Mouse (Mus musculus) midbrain, embryonic 16.5 days (tissue): ENCODE data around the gene Rcc1. TPM values are rescaled to one million over a fixed set of nuclear protein-coding genes. Genes with fewer than 3 reads are reported as not detected.

Source experiments
- ATAC-seq: fragments of 200-750 bp; cut with Nextera tagmentation; 2 replicates; pipeline ENCODE4 v1.8.0; 2017; ENCODE audit warnings: moderate TSS enrichment
- H3K27ac ChIP-seq: fragments of 300-500 bp; sonication (generic); 2 replicates; pipeline ENCODE4 v1.5.1; 2014; ENCODE audit warnings: mild to moderate bottlenecking, low read length, mixed read lengths
- H3K27me3 ChIP-seq: fragments of 300-500 bp; sonication (generic); 2 replicates; pipeline ENCODE4 v1.6.1; 2014; ENCODE audit warnings: low read depth, low read length, mixed read lengths; ENCODE audit not compliant: control insufficient read depth, insufficient read depth
- H3K36me3 ChIP-seq: fragments of 300-500 bp; sonication (generic); 2 replicates; pipeline ENCODE4 v1.6.1; 2014; ENCODE audit warnings: mild to moderate bottlenecking, low read length, moderate library complexity, mixed read lengths; ENCODE audit not compliant: control insufficient read depth, insufficient read depth
- H3K4me1 ChIP-seq: fragments of 300-500 bp; sonication (generic); 2 replicates; pipeline ENCODE4 v1.6.1; 2014; ENCODE audit warnings: mild to moderate bottlenecking, low read length, mixed read lengths; ENCODE audit not compliant: control insufficient read depth, insufficient read depth
- H3K4me2 ChIP-seq: fragments of 300-500 bp; sonication (generic); 2 replicates; pipeline ENCODE4 v1.6.1; 2014; ENCODE audit warnings: mild to moderate bottlenecking, low read length, mixed read lengths
- H3K4me3 ChIP-seq: fragments of 300-500 bp; sonication (generic); 2 replicates; pipeline ENCODE4 v1.5.1; 2014; ENCODE audit warnings: low read depth, mild to moderate bottlenecking, low read length, moderate library complexity, mixed read lengths
- H3K9ac ChIP-seq: fragments of 300-500 bp; sonication (generic); 2 replicates; pipeline ENCODE4 v1.6.1; 2014; ENCODE audit warnings: low read depth, low read length, mixed read lengths
- H3K9me3 ChIP-seq: fragments of 300-500 bp; sonication (generic); replicated peaks from 2 replicates; pipeline ENCODE4 v1.6.1; 2014; ENCODE audit warnings: mild to moderate bottlenecking, low read length, mixed read lengths; ENCODE audit not compliant: control insufficient read depth, poor library complexity, severe bottlenecking
- WGBS: fragments of 180-500 bp; shearing (Covaris S2); extraction: QIAGEN DNeasy Blood & Tissue Kit; methylation state at CpG from one replicate; pipeline ENCODE4 v1.1.7; 2014; 5-methylcytosine and 5-hydroxymethylcytosine counted together
- polyA plus RNA-seq: library from polyadenylated mRNA; unstranded; fragments of >200 nt; fragmentation: Nextera tagmentation; extraction: Ambion mirVana; gene quantifications from 2 replicates; pipeline ENCODE4 v1.2.1, GENCODE M21; 2015

Rcc1 gene
- polyA plus RNA-seq, 1 experiment from 2014 or later: 29.8 TPM

DNA sequence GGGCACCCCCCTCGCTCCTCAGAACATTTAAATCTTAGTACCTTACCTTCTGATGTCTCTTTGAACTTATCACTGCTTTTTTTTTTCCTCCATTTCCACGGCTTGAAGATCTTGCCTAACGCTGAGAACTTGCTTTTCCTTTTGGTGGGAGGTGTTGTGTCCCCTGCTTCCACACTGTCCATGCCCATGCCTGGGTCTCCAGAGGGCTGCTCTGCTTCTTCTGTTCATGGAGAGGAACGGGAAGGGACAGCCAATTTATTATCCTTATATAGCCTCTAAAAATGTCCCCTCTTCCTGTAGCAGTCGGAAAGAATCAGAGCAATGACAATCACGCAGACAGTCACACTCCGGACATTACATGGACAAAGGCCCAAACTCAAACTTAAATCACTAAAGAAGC lies 33.4 kb upstream of the Rcc1 start:
- no peak overlapping the region for H3K9ac ChIP-seq
- no peak overlapping the region for H3K4me2 ChIP-seq
- WGBS: 89% methylated on average over 7 of the region's 7 CpGs
- ATAC-seq: no peak
- no peaks in the 10 kb centered on the region for H3K27me3 ChIP-seq
- H3K9me3 ChIP-seq: no peaks in the 10 kb centered on the region
- no peak overlapping the region for H3K4me3 ChIP-seq
- H3K36me3 ChIP-seq: no peaks in the 10 kb centered on the region
- no peak overlapping the region for H3K27ac ChIP-seq
- H3K4me1 ChIP-seq: no peaks in the 10 kb centered on the region

DNA sequence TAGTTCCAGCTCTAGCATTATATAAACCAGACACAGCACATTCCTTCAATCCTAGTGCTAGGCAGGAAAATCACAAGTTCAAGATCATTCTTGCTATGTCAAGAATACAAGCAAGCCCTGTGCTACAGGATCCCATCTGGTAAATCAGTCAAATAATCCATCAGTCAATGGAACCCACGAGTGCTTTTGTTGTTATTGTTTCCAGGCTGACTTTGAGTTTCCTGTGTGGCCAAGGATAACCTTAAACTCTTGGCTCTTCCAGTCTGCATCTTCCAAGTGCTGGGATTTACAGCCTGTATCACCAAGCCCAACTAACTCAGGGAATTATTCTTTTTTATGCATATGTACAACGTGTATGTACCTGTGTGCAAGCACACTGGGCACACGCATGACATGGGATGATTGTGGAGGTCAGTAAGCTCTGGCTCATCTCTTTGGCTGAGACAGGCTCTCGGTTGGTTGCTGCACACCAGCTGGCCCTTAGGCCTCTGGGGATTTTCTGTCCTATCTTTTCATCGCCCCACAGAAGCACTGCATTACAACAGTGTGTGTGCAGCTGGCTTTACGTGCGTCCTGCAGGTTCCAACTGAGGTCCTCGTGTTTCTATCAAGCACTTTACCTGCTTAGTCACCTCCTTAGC lies 32.5 kb upstream of the Rcc1 start:
- 79% methylated on average over 8 of the region's 8 CpGs for WGBS
- H3K4me3 ChIP-seq: no peak overlapping the region
- no peaks in the 10 kb centered on the region for H3K9me3 ChIP-seq

DNA sequence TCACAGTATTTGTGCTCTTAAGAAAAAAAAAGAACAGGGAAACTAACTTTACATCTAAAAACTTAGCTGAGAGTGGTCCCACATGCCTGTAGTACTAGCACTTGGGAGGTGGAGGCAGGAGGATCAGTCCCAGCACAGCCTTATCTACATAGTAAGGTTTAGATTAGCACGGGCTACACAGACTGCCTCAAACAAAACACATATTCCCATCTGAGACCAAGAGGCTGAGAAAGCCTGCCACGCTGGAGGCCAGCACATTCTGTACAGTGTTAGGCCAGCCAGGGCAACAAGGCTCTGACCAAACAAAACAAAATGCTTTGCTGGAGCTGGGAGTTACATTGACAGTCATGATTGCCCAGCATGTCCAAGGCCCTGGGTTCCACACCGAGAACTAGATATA lies 30.1 kb upstream of the Rcc1 start:
- ATAC-seq: no peak
- Histone ChIP-seq H3K9me3 (no peaks in the 10 kb centered on the region), H3K4me2 (no peak overlapping the region), H3K27me3 (no peaks in the 10 kb centered on the region), H3K4me1 (no peaks in the 10 kb centered on the region), H3K4me3 (no peak overlapping the region), H3K9ac (no peak overlapping the region), H3K27ac (no peak overlapping the region), H3K36me3 (no peaks in the 10 kb centered on the region)
- 85% methylated on average over 3 of the region's 3 CpGs for WGBS

More for the DNA sequence above, 32.5 kb upstream of the Rcc1 start:
- H3K9ac ChIP-seq: no peak overlapping the region
- H3K4me1 ChIP-seq: no peaks in the 10 kb centered on the region
- H3K27ac ChIP-seq: no peak overlapping the region
- no peak for ATAC-seq
- no peaks in the 10 kb centered on the region for H3K36me3 ChIP-seq
- no peak overlapping the region for H3K4me2 ChIP-seq
- no peaks in the 10 kb centered on the region for H3K27me3 ChIP-seq

DNA sequence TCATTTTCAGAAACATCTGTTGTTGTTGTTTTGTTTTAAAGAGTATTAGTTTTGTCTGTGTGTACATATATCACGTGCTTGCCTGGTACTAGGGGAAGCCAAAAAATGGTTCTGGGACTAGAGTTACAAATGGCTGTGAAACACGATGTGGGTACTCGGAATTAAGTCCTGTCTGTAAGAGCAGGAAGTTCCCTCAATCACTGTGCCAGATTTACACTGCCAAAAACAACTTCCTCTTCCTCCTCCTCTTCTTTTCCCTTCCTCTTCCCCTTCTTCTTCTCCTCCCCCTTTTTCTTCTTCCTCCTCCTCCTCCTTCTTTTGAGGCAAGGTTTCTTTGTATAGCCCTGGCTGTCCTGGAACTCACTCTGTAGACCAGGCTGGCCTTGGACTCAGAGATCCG lies 28.9 kb upstream of the Rcc1 start:
- Histone ChIP-seq H3K4me2 (no peak overlapping the region), H3K36me3 (no peaks in the 10 kb centered on the region; the same call in 1 of the 2 replicates), H3K9ac (no peak overlapping the region), H3K27me3 (no peaks in the 10 kb centered on the region), H3K4me3 (no peak overlapping the region), H3K27ac (no peak overlapping the region), H3K4me1 (no peaks in the 10 kb centered on the region), H3K9me3 (no peaks in the 10 kb centered on the region)
- no peak for ATAC-seq
- WGBS: 89% methylated on average over 4 of the region's 4 CpGs

DNA sequence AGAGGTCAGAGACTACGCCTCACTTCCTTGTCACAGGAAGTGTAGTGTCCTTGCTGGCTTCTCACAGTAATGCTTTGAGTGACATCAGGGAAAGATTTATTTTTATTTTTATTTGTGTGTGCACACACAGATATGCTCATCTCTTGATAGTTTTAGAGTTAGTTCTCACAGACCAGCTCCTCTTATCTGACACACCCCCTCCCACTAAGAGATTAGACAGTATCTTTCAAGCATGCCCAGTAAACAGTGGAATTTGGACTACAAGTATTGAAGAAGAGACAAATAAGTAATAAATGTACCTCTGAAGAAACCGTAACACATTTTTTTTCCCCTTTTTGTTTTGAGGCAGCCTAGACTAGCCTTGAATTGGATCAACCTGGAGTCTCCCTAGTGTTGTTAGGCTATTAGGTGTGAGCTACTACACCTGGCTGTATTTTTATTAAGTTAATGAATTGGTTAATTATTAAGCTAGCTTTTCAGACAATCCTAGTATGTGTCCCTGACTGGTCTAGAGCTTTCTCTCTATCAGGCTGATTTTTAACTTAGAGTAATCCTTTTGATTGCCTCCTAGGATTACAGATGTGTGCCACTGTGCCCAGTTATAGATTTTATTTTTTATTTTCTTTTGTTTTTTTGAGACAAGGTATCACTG lies 27.7 kb upstream of the Rcc1 start:
- Histone ChIP-seq H3K4me3 (no peak overlapping the region), H3K9ac (no peak overlapping the region), H3K27ac (no peak overlapping the region), H3K4me1 (no peaks in the 10 kb centered on the region), H3K4me2 (no peak overlapping the region), H3K9me3 (no peaks in the 10 kb centered on the region), H3K27me3 (no peaks in the 10 kb centered on the region), H3K36me3 (no peaks in the 10 kb centered on the region; the same call in 1 of the 2 replicates)
- 94% methylated on average over 2 of the region's 2 CpGs for WGBS
- ATAC-seq: no peak

DNA sequence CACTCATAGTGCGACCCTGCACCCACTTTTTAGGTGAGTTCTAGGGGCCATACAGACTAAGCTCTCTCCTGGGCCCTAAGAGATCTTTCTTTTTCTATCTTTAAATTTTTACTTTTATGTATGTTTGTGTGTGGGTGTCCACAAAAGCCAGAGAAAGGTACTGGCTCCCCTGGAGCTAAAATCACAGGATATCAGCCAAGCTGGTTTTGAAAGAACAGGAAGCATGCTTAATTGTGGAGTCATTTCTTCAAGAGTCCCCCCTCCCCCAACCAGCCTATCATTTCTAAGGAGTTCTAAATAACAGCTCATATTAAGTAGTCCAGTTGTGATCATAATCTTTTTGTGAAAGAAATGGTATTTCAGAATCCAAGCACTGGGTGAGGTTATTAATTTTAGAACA lies 20.4 kb upstream of the Rcc1 start:
- Histone ChIP-seq H3K27me3 (no peaks in the 10 kb centered on the region), H3K27ac (no peak overlapping the region), H3K4me1 (no peaks in the 10 kb centered on the region), H3K4me3 (no peak overlapping the region), H3K36me3 (peaks cover 6% of the 10 kb centered on the region), H3K9me3 (no peaks in the 10 kb centered on the region), H3K4me2 (no peak overlapping the region), H3K9ac (no peak overlapping the region)
- WGBS: 90% methylated on average over 1 of the region's 1 CpGs
- no peak for ATAC-seq

DNA sequence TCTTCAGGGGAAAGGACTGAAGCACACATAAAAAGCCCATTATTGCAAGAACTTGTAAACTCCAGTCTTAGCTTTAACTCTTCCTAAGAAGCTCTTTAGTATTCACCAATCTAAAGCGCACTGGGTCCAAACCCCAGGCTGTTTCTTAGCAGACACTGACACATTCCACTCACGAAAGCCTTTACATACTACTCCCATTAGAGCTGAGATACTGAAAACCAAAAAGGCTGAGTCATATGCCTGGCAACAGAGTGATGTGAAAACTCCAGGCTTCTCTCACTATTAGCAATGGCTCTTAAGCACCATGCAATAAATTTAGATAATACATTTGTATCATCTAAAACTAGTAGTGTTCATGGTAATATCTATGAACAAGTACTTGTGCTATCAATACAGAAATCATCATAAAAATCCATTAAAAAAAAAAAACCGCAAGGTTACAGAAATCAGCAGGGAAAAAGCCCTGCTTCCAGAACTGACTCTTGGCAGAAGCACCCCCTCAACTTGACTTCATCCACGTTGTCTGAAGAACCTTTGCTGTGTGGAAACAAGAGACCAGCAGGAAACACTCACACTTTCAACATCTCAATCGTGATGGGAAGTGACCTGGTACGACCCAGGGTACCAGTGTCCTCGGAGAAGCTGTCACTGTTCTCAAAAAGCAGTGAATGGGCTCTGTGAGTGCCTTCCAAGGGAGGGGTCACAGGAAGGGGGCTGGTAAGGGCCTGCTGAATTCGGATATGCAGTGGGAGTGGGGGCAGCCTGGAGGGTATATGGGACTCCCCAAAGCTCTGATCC lies 16.7 kb upstream of the Rcc1 start:
- Histone ChIP-seq H3K4me2 (no peak overlapping the region), H3K27ac (no peak overlapping the region), H3K36me3 (peaks cover 7% of the 10 kb centered on the region; the same call in 1 of the 2 replicates), H3K9ac (no peak overlapping the region), H3K27me3 (no peaks in the 10 kb centered on the region), H3K4me3 (no peak overlapping the region), H3K9me3 (no peaks in the 10 kb centered on the region), H3K4me1 (no peaks in the 10 kb centered on the region)
- 79% methylated on average over 8 of the region's 8 CpGs for WGBS
- ATAC-seq: no peak

DNA sequence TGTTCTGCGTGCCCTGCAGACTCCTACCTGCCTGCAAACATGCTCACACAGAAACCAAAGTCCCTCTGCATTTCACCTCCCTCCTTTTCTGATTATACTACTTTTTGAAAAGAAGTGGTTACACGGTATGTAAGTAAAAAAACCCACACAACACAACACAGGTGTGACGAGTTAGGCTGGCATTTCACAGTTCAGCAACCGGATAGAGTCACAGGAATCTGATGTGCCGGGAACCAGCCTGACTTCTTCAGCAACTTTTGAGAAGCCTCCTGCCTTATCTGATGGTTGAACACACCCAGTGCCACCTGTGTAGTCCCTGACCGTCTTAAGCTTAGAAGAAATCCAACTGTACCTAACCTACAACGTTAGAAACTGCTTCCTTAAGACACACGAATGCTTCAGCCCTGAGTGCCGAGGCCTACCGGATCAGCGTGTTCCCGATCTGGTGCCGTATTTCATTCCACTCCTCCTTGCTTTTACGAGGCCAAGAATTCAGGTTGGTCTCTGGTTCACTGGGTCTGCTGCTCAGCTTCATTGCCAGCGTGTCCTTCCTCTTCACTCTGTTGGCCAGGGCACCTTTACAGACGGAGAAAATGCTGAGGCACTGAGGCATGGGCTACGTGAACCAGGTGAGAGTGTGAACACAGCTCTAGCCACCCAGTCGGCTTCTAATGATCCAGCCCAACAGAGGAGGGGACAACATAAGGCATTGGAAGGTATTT lies 14.2 kb upstream of the Rcc1 start:
- Histone ChIP-seq H3K4me3 (no peak overlapping the region), H3K4me1 (no peaks in the 10 kb centered on the region), H3K36me3 (peaks cover 8% of the 10 kb centered on the region; the same call in 1 of the 2 replicates), H3K4me2 (no peak overlapping the region), H3K27ac (no peak overlapping the region), H3K27me3 (no peaks in the 10 kb centered on the region), H3K9me3 (no peaks in the 10 kb centered on the region), H3K9ac (no peak overlapping the region)
- ATAC-seq: no peak
- WGBS: 95% methylated on average over 18 of the region's 18 CpGs
